Mouse (Mus musculus): Measurements from ENCODE around the gene Tox2. TPM values are rescaled to one million over a fixed set of nuclear protein-coding genes. Genes with fewer than 3 reads are reported as not detected.

The Tox2 gene
- polyA plus RNA-seq, 1 experiment from 2014 or later, result 4.4 TPM

GRCm38 (mm10) chr2:163237999-163238529 is 35.1 kb downstream of the Tox2 start:
- no peak for ATAC-seq (ENCODE audit: insufficient number of reproducible peaks, low FRiP score, low TSS enrichment, low read depth)
- Histone ChIP-seq H3K9ac (no peak overlapping the region), H3K4me1 (peaks cover 10% of the 10 kb centered on the region), H3K36me3 (no peaks in the 10 kb centered on the region), H3K27me3 (no peaks in the 10 kb centered on the region), H3K4me3 (no peak overlapping the region), H3K4me2 (no peak overlapping the region), H3K27ac (no peak overlapping the region; the same call in 1 of the 2 replicates), H3K9me3 (no peaks in the 10 kb centered on the region)
- 46% methylated on average over 12 of the region's 12 CpGs for WGBS

DNA sequence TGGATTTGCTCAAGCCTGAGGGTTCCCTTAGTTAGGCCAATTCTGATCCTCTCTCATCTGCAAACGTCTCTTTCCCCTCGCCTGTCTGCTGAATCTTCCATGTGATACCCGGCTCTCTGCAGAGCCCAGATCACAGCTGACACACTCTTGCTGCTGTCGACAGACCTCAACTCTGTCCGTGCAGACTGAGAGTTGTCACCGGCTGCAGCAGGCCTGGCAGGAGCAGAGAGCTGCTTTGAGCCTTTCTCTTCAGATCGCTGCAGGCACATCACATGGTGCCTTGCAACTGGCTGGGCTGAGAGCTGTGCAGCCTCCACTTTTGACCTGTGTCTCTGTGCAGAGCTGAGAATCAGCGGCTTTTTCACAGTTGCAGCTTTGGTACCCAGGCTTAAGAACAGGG is 37.0 kb downstream of the Tox2 start:
- H3K36me3 ChIP-seq, result no peaks in the 10 kb centered on the region
- no peak overlapping the region for H3K4me3 ChIP-seq
- H3K27ac ChIP-seq, result no peak overlapping the region
- H3K27me3 ChIP-seq, result no peaks in the 10 kb centered on the region
- H3K4me1 ChIP-seq, result peaks cover 15% of the 10 kb centered on the region
- H3K9me3 ChIP-seq, result no peaks in the 10 kb centered on the region
- no peak overlapping the region for H3K4me2 ChIP-seq
- H3K9ac ChIP-seq, result no peak overlapping the region
- no peak for ATAC-seq (ENCODE audit: insufficient number of reproducible peaks, low FRiP score, low TSS enrichment, low read depth)
- WGBS, result 53% methylated on average over 8 of the region's 8 CpGs

GRCm38 (mm10) chr2:163241867-163242266 is 38.9 kb downstream of the Tox2 start:
- Histone ChIP-seq H3K36me3 (no peaks in the 10 kb centered on the region), H3K27ac (no peak overlapping the region), H3K9ac (no peak overlapping the region), H3K4me1 (peaks cover 10% of the 10 kb centered on the region; the same call in 1 of the 2 replicates), H3K4me2 (no peak overlapping the region), H3K4me3 (no peak overlapping the region), H3K27me3 (no peaks in the 10 kb centered on the region), H3K9me3 (no peaks in the 10 kb centered on the region)
- WGBS, result 22% methylated on average over 5 of the region's 5 CpGs
- no peak for ATAC-seq (ENCODE audit: insufficient number of reproducible peaks, low FRiP score, low TSS enrichment, low read depth)

DNA sequence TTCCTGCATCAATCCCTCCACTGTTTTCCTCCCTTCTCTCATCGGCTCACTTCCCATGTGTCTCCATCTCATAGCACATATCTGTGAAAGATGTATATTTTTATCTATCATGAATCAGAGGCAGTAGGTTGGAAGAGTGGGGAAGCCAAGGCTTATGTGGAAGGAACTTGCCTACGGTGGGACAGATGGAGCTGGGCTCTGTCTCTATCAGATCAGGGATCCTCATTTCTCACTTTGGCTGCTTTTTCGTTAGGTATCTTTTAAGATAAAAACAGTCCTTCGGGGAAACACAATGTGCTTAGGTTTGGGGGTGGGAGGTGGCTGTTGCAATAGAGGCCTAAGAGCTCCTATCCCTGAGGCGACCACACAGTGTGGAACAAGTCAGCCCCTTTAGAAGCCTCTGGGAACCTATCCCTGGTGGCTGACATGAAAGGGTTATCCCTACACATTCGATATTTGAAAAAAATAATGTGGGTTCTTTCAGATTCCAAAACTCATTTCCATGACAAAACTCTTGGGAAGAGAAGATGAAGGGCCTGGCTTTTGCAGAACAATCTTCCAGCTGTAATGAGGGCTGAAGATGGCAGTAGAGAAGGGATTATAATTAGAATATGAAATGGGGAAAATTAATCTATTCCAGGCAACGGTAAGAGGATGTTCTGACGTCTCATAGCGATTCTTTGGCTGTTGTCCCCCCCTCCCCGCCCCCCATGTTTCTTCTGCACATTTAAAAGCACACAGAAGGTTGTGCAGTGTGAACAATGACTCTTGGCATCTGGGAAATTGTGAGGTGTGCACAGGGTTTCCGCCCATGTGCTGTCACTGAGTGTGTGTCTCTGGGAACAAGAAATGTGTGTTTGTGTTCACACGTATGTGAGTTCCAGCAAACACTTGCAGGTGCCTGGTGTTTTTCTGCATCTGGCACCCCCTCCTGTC is 41.3 kb downstream of the Tox2 start:
- Histone ChIP-seq H3K4me3 (no peak overlapping the region), H3K27ac (no peak overlapping the region), H3K9ac (no peak overlapping the region), H3K4me2 (no peak overlapping the region), H3K9me3 (no peaks in the 10 kb centered on the region), H3K4me1 (peaks cover 7% of the 10 kb centered on the region; the same call in 1 of the 2 replicates), H3K36me3 (no peaks in the 10 kb centered on the region), H3K27me3 (no peaks in the 10 kb centered on the region)
- no peak for ATAC-seq (ENCODE audit: insufficient number of reproducible peaks, low FRiP score, low TSS enrichment, low read depth)
- 78% methylated on average over 12 of the region's 12 CpGs for WGBS

DNA sequence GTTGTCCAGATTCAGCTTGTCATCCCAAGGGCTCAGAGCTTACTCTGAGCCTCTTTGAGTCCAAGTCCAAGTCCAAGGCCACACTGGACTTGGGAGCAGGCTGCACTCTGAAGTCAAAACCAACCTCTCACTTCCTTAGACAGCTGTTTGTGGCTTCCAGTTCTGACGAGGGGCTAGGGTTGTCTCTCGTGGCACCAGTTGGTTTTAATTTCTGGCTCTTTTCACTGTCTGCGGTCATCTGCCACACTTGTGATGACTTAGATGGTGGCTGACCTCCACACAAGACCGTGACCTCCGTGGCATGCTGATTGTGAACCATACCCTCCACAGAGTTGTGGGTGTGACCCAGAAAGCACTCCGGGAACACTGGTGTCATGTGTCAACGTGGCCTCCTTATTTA is 46.0 kb downstream of the Tox2 start:
- peaks cover 16% of the 10 kb centered on the region for H3K4me1 ChIP-seq
- 55% methylated on average over 7 of the region's 7 CpGs for WGBS
- no peaks in the 10 kb centered on the region for H3K27me3 ChIP-seq
- no peak overlapping the region for H3K4me3 ChIP-seq
- H3K9me3 ChIP-seq, result no peaks in the 10 kb centered on the region
- H3K9ac ChIP-seq, result no peak overlapping the region
- H3K36me3 ChIP-seq, result no peaks in the 10 kb centered on the region
- no peak overlapping the region for H3K4me2 ChIP-seq
- no peak for ATAC-seq (ENCODE audit: insufficient number of reproducible peaks, low FRiP score, low TSS enrichment, low read depth)
- H3K27ac ChIP-seq, result no peak overlapping the region

DNA sequence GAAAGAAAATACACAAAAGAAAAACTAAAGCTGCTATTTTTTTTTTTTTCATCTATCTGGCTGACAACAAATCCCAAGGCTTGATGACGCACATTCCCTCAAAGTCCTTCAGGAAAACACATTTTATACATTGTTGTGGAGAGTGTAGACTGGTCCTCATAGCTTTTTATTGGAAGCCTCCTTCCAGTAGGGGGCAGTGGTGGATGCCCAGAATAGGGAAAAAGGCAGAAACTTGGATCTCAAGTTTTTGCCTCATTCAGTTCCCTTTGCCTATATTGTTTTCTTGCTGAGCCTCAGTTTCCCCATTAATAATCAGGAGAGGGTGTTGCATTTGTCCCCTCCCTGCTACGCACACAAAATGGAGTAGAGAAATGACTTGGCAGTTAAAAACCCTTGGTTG is 49.7 kb downstream of the Tox2 start:
- H3K36me3 ChIP-seq, result no peaks in the 10 kb centered on the region
- no peak overlapping the region for H3K27ac ChIP-seq
- H3K9ac ChIP-seq, result no peak overlapping the region
- WGBS, result 94% methylated on average over 2 of the region's 2 CpGs
- no peaks in the 10 kb centered on the region for H3K27me3 ChIP-seq
- H3K4me2 ChIP-seq, result no peak overlapping the region
- ATAC-seq (ENCODE audit: insufficient number of reproducible peaks, low FRiP score, low TSS enrichment, low read depth), result no peak
- peaks cover 13% of the 10 kb centered on the region for H3K4me1 ChIP-seq
- no peak overlapping the region for H3K4me3 ChIP-seq
- no peaks in the 10 kb centered on the region for H3K9me3 ChIP-seq

GRCm38 (mm10) chr2:163253248-163254099 is 50.5 kb downstream of the Tox2 start:
- no peak for ATAC-seq (ENCODE audit: insufficient number of reproducible peaks, low FRiP score, low TSS enrichment, low read depth)
- Histone ChIP-seq H3K27me3 (no peaks in the 10 kb centered on the region), H3K4me2 (0 out of 2 replicates have a peak overlapping the region, but pooled peaks have one; percentile 10), H3K9ac (no peak overlapping the region), H3K4me3 (no peak overlapping the region), H3K27ac (no peak overlapping the region), H3K4me1 (peaks cover 13% of the 10 kb centered on the region), H3K9me3 (no peaks in the 10 kb centered on the region), H3K36me3 (no peaks in the 10 kb centered on the region)
- 46% methylated on average over 22 of the region's 22 CpGs for WGBS

GRCm38 (mm10) chr2:163254228-163254627 is 51.3 kb downstream of the Tox2 start:
- Histone ChIP-seq H3K36me3 (no peaks in the 10 kb centered on the region), H3K9ac (no peak overlapping the region), H3K4me2 (no peak overlapping the region), H3K9me3 (no peaks in the 10 kb centered on the region), H3K27ac (no peak overlapping the region), H3K4me3 (no peak overlapping the region), H3K4me1 (peaks cover 13% of the 10 kb centered on the region), H3K27me3 (no peaks in the 10 kb centered on the region)
- ATAC-seq (ENCODE audit: insufficient number of reproducible peaks, low FRiP score, low TSS enrichment, low read depth), result no peak
- WGBS, result 79% methylated on average over 6 of the region's 6 CpGs

DNA sequence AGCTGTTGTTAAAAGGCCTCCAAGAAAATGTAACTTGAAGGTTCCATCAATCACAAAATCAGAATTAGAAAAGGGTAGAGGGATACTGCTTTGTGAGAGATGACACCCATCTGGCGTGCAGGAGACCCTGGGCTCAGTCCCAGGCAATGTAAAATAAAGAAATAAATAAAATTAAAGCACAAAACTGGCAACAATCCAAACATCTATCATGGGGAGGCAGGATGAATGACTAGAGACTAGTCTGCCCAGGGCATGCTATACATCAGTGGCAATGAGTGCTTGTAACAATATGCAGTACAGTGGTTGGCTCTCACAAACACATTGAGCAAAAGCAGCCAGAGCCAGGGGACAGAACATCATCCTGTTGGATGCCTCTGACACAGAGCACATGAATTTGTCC is 53.8 kb downstream of the Tox2 start:
- Histone ChIP-seq H3K4me2 (no peak overlapping the region), H3K9me3 (no peaks in the 10 kb centered on the region), H3K4me3 (no peak overlapping the region), H3K27ac (no peak overlapping the region), H3K27me3 (no peaks in the 10 kb centered on the region), H3K9ac (no peak overlapping the region), H3K4me1 (peaks cover 13% of the 10 kb centered on the region), H3K36me3 (no peaks in the 10 kb centered on the region)
- ATAC-seq (ENCODE audit: insufficient number of reproducible peaks, low FRiP score, low TSS enrichment, low read depth), result no peak
- WGBS, result 36% methylated on average over 1 of the region's 1 CpGs

- Histone ChIP-seq H3K36me3 (no peaks in the 10 kb centered on the region), H3K4me2 (no peak overlapping the region), H3K4me3 (no peak overlapping the region), H3K9ac (no peak overlapping the region), H3K27me3 (no peaks in the 10 kb centered on the region), H3K9me3 (no peaks in the 10 kb centered on the region), H3K4me1 (0 out of 2 replicates have a peak, but pooled peaks cover 3% of the 10 kb centered on the region), H3K27ac (no peak overlapping the region)
- ATAC-seq (ENCODE audit: insufficient number of reproducible peaks, low FRiP score, low TSS enrichment, low read depth), result no peak
- WGBS, result 71% methylated on average over 6 of the region's 6 CpGs
Measured at GRCm38 (mm10) chr2:163261362-163262054, 58.6 kb downstream of the Tox2 start.

GRCm38 (mm10) chr2:163262055-163262420 is 59.1 kb downstream of the Tox2 start:
- no peak overlapping the region for H3K27ac ChIP-seq
- 75% methylated on average over 4 of the region's 4 CpGs for WGBS
- no peak overlapping the region for H3K4me2 ChIP-seq
- 0 out of 2 replicates have a peak, but pooled peaks cover 3% of the 10 kb centered on the region for H3K4me1 ChIP-seq
- H3K36me3 ChIP-seq, result no peaks in the 10 kb centered on the region
- no peak overlapping the region for H3K9ac ChIP-seq
- no peak for ATAC-seq (ENCODE audit: insufficient number of reproducible peaks, low FRiP score, low TSS enrichment, low read depth)
- H3K4me3 ChIP-seq, result no peak overlapping the region
- no peaks in the 10 kb centered on the region for H3K27me3 ChIP-seq
- H3K9me3 ChIP-seq, result no peaks in the 10 kb centered on the region

Measured in limb, embryonic 15.5 days (tissue).